Mouse (Mus musculus) MEL (cell line): Measurements from ENCODE around the gene Thsd7a. TPM values are rescaled to one million over a fixed set of nuclear protein-coding genes. Genes with fewer than 3 reads are reported as not detected.

Source experiments
- DNase-seq: peaks from one replicate; pipeline ENCODE4 v3.0.0; 2011; ENCODE audit warnings: low read depth, low spot score
- H3K27ac ChIP-seq: 2 replicates; pipeline ENCODE4 v1.5.1; 2012; ENCODE audit warnings: low read depth, mild to moderate bottlenecking, control low read depth, low read length, moderate library complexity; ENCODE audit not compliant: control insufficient read depth
- H3K27me3 ChIP-seq, 2 experiments: fragments of 150-350 bp in 1 of 2; sonication (generic) in 1 of 2; 2 replicates each; pipeline ENCODE4 v1.6.1; 2012; ENCODE audit warnings: low read length in 2 of 2, mild to moderate bottlenecking in 2 of 2, improper control_type of control experiment in 1 of 2, moderate library complexity in 1 of 2; ENCODE audit not compliant: insufficient read depth in 2 of 2, control insufficient read depth in 1 of 2
- H3K36me3 ChIP-seq, 2 experiments: 2 replicates each; pipeline ENCODE4 v1.6.1; 2012 to 2014; ENCODE audit warnings: low read length in 2 of 2, improper control_type of control experiment in 1 of 2, inconsistent platforms in 1 of 2, mild to moderate bottlenecking in 1 of 2; ENCODE audit not compliant: insufficient read depth in 2 of 2, control insufficient read depth in 1 of 2
- H3K4me1 ChIP-seq, 2 experiments: fragments of 150-350 bp in 1 of 2; sonication (generic) in 1 of 2; 2 replicates each; pipeline ENCODE4 v1.6.1; 2012; ENCODE audit warnings: low read length in 2 of 2, improper control_type of control experiment in 1 of 2, mild to moderate bottlenecking in 1 of 2; ENCODE audit not compliant: insufficient read depth in 2 of 2, control insufficient read depth in 1 of 2
- H3K4me3 ChIP-seq, 2 experiments: fragments of 150-350 bp in 1 of 2; sonication (generic) in 1 of 2; 2 replicates each; pipeline ENCODE4 v1.5.1; 2012; ENCODE audit warnings: low read depth in 2 of 2, low read length in 2 of 2, mild to moderate bottlenecking in 2 of 2, moderate library complexity in 2 of 2, control low read depth in 1 of 2, improper control_type of control experiment in 1 of 2; ENCODE audit not compliant: control insufficient read depth in 1 of 2, insufficient read depth in 1 of 2
- H3K79me2 ChIP-seq: 2 replicates; pipeline ENCODE4 v1.6.1; 2012; ENCODE audit warnings: mild to moderate bottlenecking, low read length, moderate library complexity; ENCODE audit not compliant: control insufficient read depth, poor library complexity, insufficient read depth
- H3K9ac ChIP-seq: 2 replicates; pipeline ENCODE4 v1.6.1; 2012; ENCODE audit warnings: low read depth, mild to moderate bottlenecking, control low read depth, low read length, moderate library complexity; ENCODE audit not compliant: control insufficient read depth, poor library complexity, severe bottlenecking
- H3K9me3 ChIP-seq: fragments of 150-350 bp; sonication (generic); replicated peaks from 2 replicates; pipeline ENCODE4 v1.6.1; 2012; ENCODE audit warnings: mild to moderate bottlenecking, low read length, improper control_type of control experiment, moderate library complexity; ENCODE audit not compliant: insufficient read depth
- BHLHE40 ChIP-seq: IDR thresholded peaks from 2 replicates; pipeline ENCODE4 v1.6.1; 2012; ENCODE audit warnings: low read depth, mild to moderate bottlenecking, inconsistent platforms, low read length, improper control_type of control experiment, borderline replicate concordance
- CHD2 ChIP-seq: IDR thresholded peaks from 2 replicates; pipeline ENCODE4 v1.6.1; 2011; ENCODE audit warnings: low read length, improper control_type of control experiment
- CTCF ChIP-seq, 3 experiments: IDR thresholded peaks in 2 of 3; conservative IDR thresholded peaks in 1 of 3; 2 replicates each; pipeline ENCODE4 v1.5.1; 2011 to 2012; ENCODE audit warnings: low read length in 3 of 3, low read depth in 2 of 3, mild to moderate bottlenecking in 2 of 3, improper control_type of control experiment in 1 of 3, inconsistent platforms in 1 of 3, mixed read lengths in 1 of 3, moderate library complexity in 1 of 3; ENCODE audit not compliant: control insufficient read depth in 1 of 3, insufficient read depth in 1 of 3, poor library complexity in 1 of 3, severe bottlenecking in 1 of 3
- E2F4 ChIP-seq: IDR thresholded peaks from 2 replicates; pipeline ENCODE4 v1.6.1; 2011; ENCODE audit warnings: low read depth, low read length, improper control_type of control experiment, borderline replicate concordance
- ELF1 ChIP-seq: IDR thresholded peaks from 2 replicates; pipeline ENCODE4 v1.6.1; 2014; ENCODE audit warnings: low read depth, mild to moderate bottlenecking, inconsistent platforms, low read length, improper control_type of control experiment, moderate library complexity
- EP300 ChIP-seq, 2 experiments: IDR thresholded peaks; 2 replicates each; pipeline ENCODE4 v1.6.1; 2011; ENCODE audit warnings: improper control_type of control experiment in 2 of 2, low read length in 2 of 2, low read depth in 1 of 2, mild to moderate bottlenecking in 1 of 2
- ETS1 ChIP-seq: IDR thresholded peaks from 2 replicates; pipeline ENCODE4 v1.6.1; 2012; ENCODE audit warnings: low read depth, mild to moderate bottlenecking, inconsistent platforms, low read length, improper control_type of control experiment, moderate library complexity
- HCFC1 ChIP-seq: IDR thresholded peaks from 2 replicates; pipeline ENCODE4 v1.6.1; 2012; ENCODE audit warnings: low read depth, mild to moderate bottlenecking, inconsistent platforms, low read length, improper control_type of control experiment, moderate library complexity
- JUND ChIP-seq: IDR thresholded peaks from 2 replicates; pipeline ENCODE4 v1.6.1; 2011; ENCODE audit warnings: low read depth, mild to moderate bottlenecking, improper control_type of control experiment, low read length
- MAFK ChIP-seq: IDR thresholded peaks from 2 replicates; pipeline ENCODE4 v1.6.1; 2011; ENCODE audit warnings: low read depth, mild to moderate bottlenecking, low read length, improper control_type of control experiment, borderline replicate concordance
- MAX ChIP-seq: IDR thresholded peaks from 2 replicates; pipeline ENCODE4 v1.6.1; 2011; ENCODE audit warnings: low read length, improper control_type of control experiment
- MAZ ChIP-seq: IDR thresholded peaks from 2 replicates; pipeline ENCODE4 v1.6.1; 2012; ENCODE audit warnings: low read depth, mild to moderate bottlenecking, inconsistent platforms, low read length, improper control_type of control experiment
- MEF2A ChIP-seq: IDR thresholded peaks from 2 replicates; pipeline ENCODE4 v1.6.1; 2014; ENCODE audit warnings: low read depth, mild to moderate bottlenecking, inconsistent platforms, low read length, improper control_type of control experiment; ENCODE audit not compliant: poor library complexity, insufficient replicate concordance, severe bottlenecking; ENCODE audit errors: extremely low read depth
- MYB ChIP-seq: IDR thresholded peaks from 2 replicates; pipeline ENCODE4 v1.6.1; 2011; ENCODE audit warnings: mild to moderate bottlenecking, low read depth, low read length, improper control_type of control experiment
- NRF1 ChIP-seq: IDR thresholded peaks from 2 replicates; pipeline ENCODE4 v1.6.1; 2014; ENCODE audit warnings: low read depth, mild to moderate bottlenecking, inconsistent platforms, low read length, improper control_type of control experiment, moderate library complexity; ENCODE audit not compliant: poor library complexity, insufficient read depth, severe bottlenecking
- RAD21 ChIP-seq: IDR thresholded peaks from 2 replicates; pipeline ENCODE4 v1.6.1; 2011; ENCODE audit warnings: mild to moderate bottlenecking, low read depth, low read length, improper control_type of control experiment
- SIN3A ChIP-seq: IDR thresholded peaks from 2 replicates; pipeline ENCODE4 v1.6.1; 2012; ENCODE audit warnings: low read length, improper control_type of control experiment, inconsistent platforms
- SMC3 ChIP-seq: IDR thresholded peaks from 2 replicates; pipeline ENCODE4 v1.6.1; 2011; ENCODE audit warnings: low read depth, low read length, improper control_type of control experiment
- TBP ChIP-seq: IDR thresholded peaks from 2 replicates; pipeline ENCODE4 v1.8.0; 2011; ENCODE audit warnings: low read depth, low read length, improper control_type of control experiment
- TCF12 ChIP-seq: IDR thresholded peaks from 2 replicates; pipeline ENCODE4 v1.6.1; 2014; ENCODE audit warnings: low read depth, mild to moderate bottlenecking, inconsistent platforms, low read length, improper control_type of control experiment, moderate library complexity
- UBTF ChIP-seq: IDR thresholded peaks from 2 replicates; pipeline ENCODE4 v1.6.1; 2012; ENCODE audit warnings: low read depth, mild to moderate bottlenecking, inconsistent platforms, low read length, improper control_type of control experiment, moderate library complexity, borderline replicate concordance; ENCODE audit not compliant: insufficient read depth
- USF2 ChIP-seq, 2 experiments: IDR thresholded peaks; 2 replicates each; pipeline ENCODE4 v1.6.1; 2011 to 2012; ENCODE audit warnings: improper control_type of control experiment in 2 of 2, low read length in 2 of 2, borderline replicate concordance in 1 of 2, inconsistent platforms in 1 of 2, low read depth in 1 of 2, mild to moderate bottlenecking in 1 of 2; ENCODE audit not compliant: insufficient read depth in 1 of 2
- ZC3H11A ChIP-seq: IDR thresholded peaks from 2 replicates; pipeline ENCODE4 v1.6.1; 2012; ENCODE audit warnings: low read depth, mild to moderate bottlenecking, inconsistent platforms, low read length, improper control_type of control experiment
- ZKSCAN1 ChIP-seq: IDR thresholded peaks from 2 replicates; pipeline ENCODE4 v1.6.1; 2012; ENCODE audit warnings: low read depth, mild to moderate bottlenecking, inconsistent platforms, low read length, improper control_type of control experiment, moderate library complexity
- ZMIZ1 ChIP-seq: IDR thresholded peaks from 2 replicates; pipeline ENCODE4 v1.6.1; 2012; ENCODE audit warnings: low read depth, mild to moderate bottlenecking, inconsistent platforms, low read length, improper control_type of control experiment, moderate library complexity
- ZNF384 ChIP-seq: IDR thresholded peaks from 2 replicates; pipeline ENCODE4 v1.6.1; 2012; ENCODE audit warnings: low read depth, mild to moderate bottlenecking, inconsistent platforms, low read length, improper control_type of control experiment
- polyA plus RNA-seq, 2 experiments: library from polyadenylated mRNA; stranded (reverse) in 1 of 2; unstranded in 1 of 2; fragments of >175 nt in 1 of 2; fragments of >200 nt in 1 of 2; gene quantifications; 2 replicates each; pipeline versions ENCODE4 v1.2.1 to v1.2.4; 2012; ENCODE audit warnings: low replicate concordance in 2 of 2, low read depth in 1 of 2; ENCODE audit not compliant: insufficient read length in 2 of 2, insufficient read depth in 1 of 2, missing spikeins in 1 of 2
- total RNA-seq: library from RNA; depleted of rRNA; stranded (reverse); fragments of 300-350 nt; gene quantifications from 2 replicates; pipeline ENCODE4 v1.2.3, GENCODE M21; 2012

Gene Thsd7a
- total and polyA plus RNA-seq, 3 experiments = not detected

GRCm38 (mm10) chr6:12784918-12785618, 35.9 kb upstream of the Thsd7a start:
- Histone ChIP-seq H3K9me3 (no peaks in the 10 kb centered on the region), H3K9ac (no peak overlapping the region), H3K4me3 (no peak overlapping the region), H3K36me3 (no peaks in the 10 kb centered on the region), H3K27me3 (no peaks in the 10 kb centered on the region)
- TF ChIP-seq MEF2A (no peak), UBTF (no peak), ETS1 (no peak), CTCF (IDR thresholded peaks at IDR 0.05 in 2 of 3, conservative IDR thresholded peaks at IDR 0.05 in 1 of 3; ENCODE audit: control insufficient read depth in 1 of 3, insufficient read depth in 1 of 3, low read depth in 2 of 3, low read length in 3 of 3, poor library complexity in 1 of 3, severe bottlenecking in 1 of 3) (no peak), SIN3A (no peak), ZKSCAN1 (no peak), ELF1 (no peak), TBP (no peak), NRF1 (no peak), RAD21 (no peak), ZNF384 (no peak), JUND (no peak), MAFK (no peak), HCFC1 (no peak), USF2 (IDR thresholded peaks at IDR 0.05; ENCODE audit: borderline replicate concordance in 1 of 2, insufficient read depth in 1 of 2, low read depth in 1 of 2, low read length in 2 of 2) (no peak), TCF12 (no peak), CHD2 (no peak), EP300 (IDR thresholded peaks at IDR 0.05; ENCODE audit: low read depth in 1 of 2, low read length in 2 of 2) (no peak)
- TF ChIP-seq, all 39 proteins: peak for 0
- Histone ChIP-seq H3K79me2 (no peaks in the 10 kb centered on the region), H3K4me1 (no peaks in the 10 kb centered on the region), H3K27ac (no peak overlapping the region)
- no peak for DNase-seq

- H3K36me3 ChIP-seq = no peaks in the 10 kb centered on the region
- H3K9me3 ChIP-seq = no peaks in the 10 kb centered on the region
- DNase-seq = no peak
- no peak overlapping the region for H3K4me3 ChIP-seq
- no peaks in the 10 kb centered on the region for H3K4me1 ChIP-seq
- H3K79me2 ChIP-seq = no peaks in the 10 kb centered on the region
- TF ChIP-seq MYB (no peak), ZKSCAN1 (no peak), RAD21 (no peak), CHD2 (no peak), JUND (no peak), E2F4 (no peak), ZNF384 (no peak), ZMIZ1 (no peak), MAX (no peak), MEF2A (no peak), BHLHE40 (no peak), MAZ (no peak), ZC3H11A (no peak), USF2 (IDR thresholded peaks at IDR 0.05; ENCODE audit: borderline replicate concordance in 1 of 2, insufficient read depth in 1 of 2, low read depth in 1 of 2, low read length in 2 of 2) (no peak), TBP (no peak), SMC3 (no peak)
- H3K27me3 ChIP-seq = no peaks in the 10 kb centered on the region
- no peak overlapping the region for H3K27ac ChIP-seq
- no peak overlapping the region for H3K9ac ChIP-seq
Measured at GRCm38 (mm10) chr6:12772799-12773198, 23.6 kb upstream of the Thsd7a start.
